ENCODE assay signal across 16 mouse cellular contexts in genomic region chr9:58533322-58533721, GRCm38 (mm10). TPM values are rescaled to one million over a fixed set of nuclear protein-coding genes. Genes with fewer than 3 reads are reported as not detected.
DNase-seq lines count a peak whose midpoint lies in the region.
"Had no signal": no experiment of that assay in that cellular context is flagged by ENCODE, and none has a peak within 500 bp of the region (broad histone marks: within the 10 kb centered on the region; RNA-seq: fewer than 3 reads in every experiment).

No protein-coding gene starts in this region.

- DNase-seq in right cerebral cortex, postnatal 10 days (ENCODE audit: low spot score in 2 of 2) = peak; percentile 40 to 49
- no peak for DNase-seq in right cerebral cortex, postnatal 25 days
- DNase-seq in cerebellum, adult 18-20 months = peak; percentile 73 to 84
- DNase-seq in cerebellum, adult 9-11 months = peak; percentile 89
- DNase-seq in cerebellum, postnatal 36 days = peak; percentile 73 to 77
- DNase-seq in ovary, adult 18-20 months (ENCODE audit: low spot score) = no peak
- DNase-seq in layer of hippocampus, postnatal 10 days (ENCODE audit: low spot score in 2 of 2) = no peak
- DNase-seq in adrenal gland, postnatal 14 days = no peak
- DNase-seq: adrenal gland, postnatal 10 days; gastrocnemius, postnatal 10 days; heart, adult 2 months; heart, postnatal 14 days; kidney, adult 18-20 months had no signal

RNA-seq across cellular contexts. Expression of gene Cd276, which starts 21.9 kb away (rescaled TPM):
- 10 to 100 TPM; 15.7 to 16.6 TPM for total RNA-seq in layer of hippocampus, postnatal 10 days (2021)
- total RNA-seq in adrenal gland, postnatal 14 days (2021) = 14.1 and 15.0 TPM in 2 replicates

RNA-seq across cellular contexts. Expression of gene Insyn1, which starts 44.9 kb away (rescaled TPM):
- total RNA-seq in layer of hippocampus, postnatal 10 days (2021) = 100 to 1,000 TPM; 145 TPM
- total RNA-seq in adrenal gland, postnatal 14 days (2021) = 8.0 and 8.9 TPM in 2 replicates
- total RNA-seq: common myeloid progenitor, adult 5-6 weeks; hematopoietic stem cell, adult 5-6 weeks; MEL had no signal

RNA-seq across cellular contexts. Expression of gene Nptn, which starts 48.7 kb away (rescaled TPM):
- total RNA-seq in layer of hippocampus, postnatal 10 days (2021) = 100 to 1,000 TPM; 625 to 664 TPM
- 159 and 169 TPM in 2 replicates for total RNA-seq in adrenal gland, postnatal 14 days (2021)

Comparison
In these comparisons a context has a peak if more than half of its experiments do, and no peak if none do; other contexts are left out.
1. DNase-seq: peak in right cerebral cortex, postnatal 10 days (2 of 2), cerebellum, adult 18-20 months (2 of 2), cerebellum, adult 9-11 months (single experiment) and cerebellum, postnatal 36 days (2 of 2); none in right cerebral cortex, postnatal 25 days (single experiment), ovary, adult 18-20 months (single experiment), layer of hippocampus, postnatal 10 days (0 of 2) and adrenal gland, postnatal 14 days (single experiment).
2. RNA of gene Insyn1, which starts 44.9 kb away (total RNA-seq): 145 TPM in layer of hippocampus, postnatal 10 days; 8.0 to 8.9 TPM in adrenal gland, postnatal 14 days; every median in the first group is over 10 times any median in the second.